In genomic region chr3:52073959-52074358, GRCm38 (mm10) we compare ENCODE assay signal across 25 mouse cellular contexts. TPM values are rescaled to one million over a fixed set of nuclear protein-coding genes. Genes with fewer than 3 reads are reported as not detected.
DNase-seq lines count a peak whose midpoint lies in the region; ATAC-seq lines count a peak whose summit lies in the region.
"Had no signal": no experiment of that assay in that cellular context is flagged by ENCODE, and none has a peak within 500 bp of the region (broad histone marks: within the 10 kb centered on the region; RNA-seq: fewer than 3 reads in every experiment).

No protein-coding gene starts in this region.

- no peak overlapping the region for H3K4me3 ChIP-seq in forebrain, embryonic 10.5 days
- H3K4me3 ChIP-seq in forebrain, embryonic 13.5 days: no peak overlapping the region
- H3K4me3 ChIP-seq: forebrain, embryonic 12.5 days; hindbrain, embryonic 13.5 days had no signal

- no peak for ATAC-seq in forebrain, embryonic 13.5 days
- 0 out of 2 replicates have a peak, but pooled peaks have one; percentile 15 for ATAC-seq in common myeloid progenitor, adult 5-6 weeks (replicated peaks; ENCODE audit: low read depth, poor library complexity, severe bottlenecking)
- ATAC-seq: forebrain, embryonic 16.5 days; hindbrain, postnatal 0 days; inflammation-experienced regulatory T-cells, adult 6 months; intestine, embryonic 16.5 days had no signal

- no peaks in the 10 kb centered on the region for H3K9me3 ChIP-seq in forebrain, embryonic 10.5 days
- no peaks in the 10 kb centered on the region for H3K9me3 ChIP-seq in forebrain, embryonic 13.5 days (replicated peaks)
- H3K9me3 ChIP-seq: forebrain, embryonic 12.5 days; G1E; hindbrain, embryonic 13.5 days had no signal

- no peaks in the 10 kb centered on the region for H3K36me3 ChIP-seq in forebrain, embryonic 10.5 days (replicated peaks)
- H3K36me3 ChIP-seq in forebrain, embryonic 13.5 days (ENCODE audit: poor library complexity, severe bottlenecking): no peaks in the 10 kb centered on the region
- H3K36me3 ChIP-seq: forebrain, embryonic 12.5 days; G1E; hindbrain, embryonic 13.5 days had no signal

- no peak for DNase-seq in forebrain, embryonic 10.5 days (ENCODE audit: extremely low spot score, low spot score)
- peak; percentile 16 for DNase-seq in ovary, adult 18-20 months (ENCODE audit: low spot score)
- DNase-seq in ovary, postnatal 36 days (ENCODE audit: low spot score): no peak
- no peak for DNase-seq in gastrocnemius, postnatal 4 days (ENCODE audit: low spot score in 2 of 2)
- DNase-seq: adrenal gland, adult 2 months; adrenal gland, postnatal 14 days; B cell, adult 2 months; cerebellum, adult 11 months; cerebellum, adult 2 months; cerebellum, adult 9-11 months; cerebellum, postnatal 36 days; gastrocnemius, postnatal 10 days; gastrocnemius, postnatal 36 days; heart, adult 11 months had no signal

- peak overlapping the region; percentile 26; the same call in 1 of the 2 replicates for H3K27ac ChIP-seq in forebrain, embryonic 10.5 days
- no peak overlapping the region for H3K27ac ChIP-seq in forebrain, embryonic 13.5 days
- H3K27ac ChIP-seq: forebrain, embryonic 12.5 days; hindbrain, embryonic 13.5 days; hindbrain, postnatal 0 days had no signal

- 60% methylated on average over 6 of the region's 6 CpGs for WGBS in forebrain, embryonic 10.5 days
- 60% methylated on average over 6 of the region's 6 CpGs for WGBS in forebrain, embryonic 13.5 days

- no peak overlapping the region for H3K4me2 ChIP-seq in forebrain, embryonic 13.5 days
- H3K4me2 ChIP-seq: forebrain, embryonic 12.5 days; heart, embryonic 11.5 days; hindbrain, embryonic 13.5 days had no signal

- no peak overlapping the region for H3K9ac ChIP-seq in forebrain, embryonic 13.5 days
- H3K9ac ChIP-seq: forebrain, embryonic 12.5 days; hindbrain, embryonic 13.5 days had no signal

- no peaks in the 10 kb centered on the region for H3K27me3 ChIP-seq in forebrain, embryonic 10.5 days (ENCODE audit: poor library complexity, severe bottlenecking)
- no peaks in the 10 kb centered on the region for H3K27me3 ChIP-seq in forebrain, embryonic 13.5 days
- H3K27me3 ChIP-seq: CH12.LX; forebrain, embryonic 12.5 days; hindbrain, embryonic 13.5 days had no signal

- peaks cover 75% of the 10 kb centered on the region for H3K4me1 ChIP-seq in forebrain, embryonic 10.5 days
- H3K4me1 ChIP-seq in forebrain, embryonic 13.5 days: peaks cover 59% of the 10 kb centered on the region

RNA-seq across cellular contexts. Expression of gene Maml3, which starts 30.9 kb away (rescaled TPM):
- 5.6 TPM in 2 replicates for polyA plus RNA-seq in forebrain, embryonic 10.5 days (2016; fragmentation: Nextera tagmentation; extraction: Ambion mirVana)
- 5.4 and 6.5 TPM in 2 replicates for polyA plus RNA-seq in forebrain, embryonic 13.5 days (2015; fragmentation: Nextera tagmentation; extraction: Ambion mirVana)
- 14.8 and 15.5 TPM in 2 replicates for total RNA-seq in common myeloid progenitor, adult 5-6 weeks (2017)
- 1 to 10 TPM; 6.5 to 7.3 TPM for total RNA-seq in gastrocnemius, postnatal 4 days (2021)
